Mouse (Mus musculus) left cerebral cortex, adult 18-20 months (tissue): ENCODE measurements around the gene Abcb1a. TPM values are rescaled to one million over a fixed set of nuclear protein-coding genes. Genes with fewer than 3 reads are reported as not detected.
"Not testable (repeated sequence)": the region's sequence is repeated elsewhere in the genome, so short reads cannot be mapped to it uniquely, and the experiment has no call there.

ENCODE experiments used
- DNase-seq, 2 experiments: peaks; one replicate each; pipeline ENCODE4 v3.0.0; 2021 to 2022; ENCODE audit warnings: low spot score in 2 of 2, mixed read lengths in 1 of 2
- total RNA-seq, 2 experiments: library from RNA; stranded (reverse); gene quantifications; 2 replicates each; pipeline ENCODE4 v1.2.3; 2021

Abcb1a gene
- total RNA-seq, 2 experiments from 2014 or later = 15.3 to 19.5 TPM

- DNase-seq = no peak
These were observed 63.0 kb downstream of the Abcb1a start for GRCm38 (mm10) chr5:8722867-8723266.

- no peak for DNase-seq
These were observed 67.9 kb downstream of the Abcb1a start for GRCm38 (mm10) chr5:8727760-8728159.

- DNase-seq = no peak
These were observed 72.8 kb downstream of the Abcb1a start for GRCm38 (mm10) chr5:8732639-8733038.

GRCm38 (mm10) chr5:8733307-8733706 is 73.4 kb downstream of the Abcb1a start:
- DNase-seq = not testable (repeated sequence)

GRCm38 (mm10) chr5:8736389-8736788 is 76.5 kb downstream of the Abcb1a start:
- DNase-seq = no peak

GRCm38 (mm10) chr5:8737062-8737461 is 77.2 kb downstream of the Abcb1a start:
- no peak for DNase-seq

- DNase-seq = not testable (repeated sequence)
These were observed 87.4 kb downstream of the Abcb1a start for GRCm38 (mm10) chr5:8747244-8747643.

GRCm38 (mm10) chr5:8772866-8773265 is 113.0 kb downstream of the Abcb1a start:
- DNase-seq = no peak

- DNase-seq = no peak
These were observed 118.4 kb downstream of the Abcb1a start for GRCm38 (mm10) chr5:8778311-8778710.

GRCm38 (mm10) chr5:8778751-8779150 is 118.9 kb downstream of the Abcb1a start:
- DNase-seq = no peak

- DNase-seq = no peak
These were observed 132.4 kb downstream of the Abcb1a start for GRCm38 (mm10) chr5:8792281-8792680.

Other genes starting within 250 kb of the Abcb1a start
- 1 to 10 TPM; 1.8 to 2.1 TPM for gene Dbf4, start 237.4 kb upstream of the Abcb1a start, total RNA-seq
- 10 to 100 TPM; 11.7 TPM for gene Slc25a40, start 237.2 kb upstream of the Abcb1a start, total RNA-seq
- 10 to 100 TPM; 32.2 to 34.4 TPM for gene Rundc3b, start 37.1 kb upstream of the Abcb1a start, total RNA-seq
- gene Abcb1b, start 138.1 kb downstream of the Abcb1a start, total RNA-seq = 1 to 10 TPM; 1.6 to 2.9 TPM
- 1 to 10 TPM; 3.7 to 4.6 TPM for gene Abcb4, start 233.6 kb downstream of the Abcb1a start, total RNA-seq